Mouse (Mus musculus) thymus, adult 2 months (tissue): ENCODE results near the gene Foxf1. TPM values are rescaled to one million over a fixed set of nuclear protein-coding genes. Genes with fewer than 3 reads are reported as not detected.
A peak's percentile ranks its signal among the peaks of the same experiment; 100 is the strongest.

Experiments used
- DNase-seq: peaks from one replicate; pipeline ENCODE4 v3.0.0; 2021
- H3K27ac ChIP-seq: fragments of 200-500 bp; 2 replicates; pipeline ENCODE4 v1.5.1; 2012; ENCODE audit warnings: low read length, control low read depth; ENCODE audit not compliant: control insufficient read depth, insufficient read depth
- H3K27me3 ChIP-seq: fragments of 200-500 bp; 2 replicates; pipeline ENCODE4 v1.6.1; 2012; ENCODE audit warnings: mild to moderate bottlenecking, low read length, moderate library complexity, mixed read lengths; ENCODE audit not compliant: control insufficient read depth, insufficient read depth
- H3K36me3 ChIP-seq: fragments of 200-500 bp; 2 replicates; pipeline ENCODE4 v1.6.1; 2012; ENCODE audit warnings: mild to moderate bottlenecking, low read length, moderate library complexity; ENCODE audit not compliant: control insufficient read depth, insufficient read depth
- H3K4me1 ChIP-seq: fragments of 200-500 bp; replicated peaks from 2 replicates; pipeline ENCODE4 v1.6.1; 2012; ENCODE audit warnings: low read length; ENCODE audit not compliant: control insufficient read depth, insufficient read depth
- H3K4me3 ChIP-seq: fragments of 200-500 bp; 2 replicates; pipeline ENCODE4 v1.5.1; 2012; ENCODE audit warnings: mild to moderate bottlenecking, low read length, control low read depth, moderate library complexity; ENCODE audit not compliant: control insufficient read depth, insufficient read depth
- CTCF ChIP-seq: fragments of 200-500 bp; IDR thresholded peaks from 2 replicates; pipeline ENCODE4 v1.5.1; 2012; ENCODE audit warnings: mild to moderate bottlenecking, control low read depth, low read length, moderate library complexity, borderline replicate concordance; ENCODE audit not compliant: control insufficient read depth, poor library complexity, insufficient read depth; ENCODE audit errors: extremely low read depth
- POLR2A ChIP-seq: fragments of 200-500 bp; IDR thresholded peaks from 2 replicates; pipeline ENCODE4 v1.6.1; 2012; ENCODE audit warnings: mild to moderate bottlenecking, low read length, control low read depth, moderate library complexity; ENCODE audit not compliant: control insufficient read depth, poor library complexity, insufficient read depth; ENCODE audit errors: extremely low read depth
- WGBS: fragments of 180-500 bp; shearing (Covaris S2); methylation state at CpG from one replicate; pipeline ENCODE4 v1.1.7; 2018; 5-methylcytosine and 5-hydroxymethylcytosine counted together
- polyA plus RNA-seq: library from polyadenylated mRNA; depleted of rRNA; stranded (reverse); fragments of >200 nt; gene quantifications from 2 replicates; pipeline ENCODE4 v1.2.3, GENCODE M21; 2012

Gene Foxf1
- polyA plus RNA-seq, 1 experiment: 0.94 TPM

DNA sequence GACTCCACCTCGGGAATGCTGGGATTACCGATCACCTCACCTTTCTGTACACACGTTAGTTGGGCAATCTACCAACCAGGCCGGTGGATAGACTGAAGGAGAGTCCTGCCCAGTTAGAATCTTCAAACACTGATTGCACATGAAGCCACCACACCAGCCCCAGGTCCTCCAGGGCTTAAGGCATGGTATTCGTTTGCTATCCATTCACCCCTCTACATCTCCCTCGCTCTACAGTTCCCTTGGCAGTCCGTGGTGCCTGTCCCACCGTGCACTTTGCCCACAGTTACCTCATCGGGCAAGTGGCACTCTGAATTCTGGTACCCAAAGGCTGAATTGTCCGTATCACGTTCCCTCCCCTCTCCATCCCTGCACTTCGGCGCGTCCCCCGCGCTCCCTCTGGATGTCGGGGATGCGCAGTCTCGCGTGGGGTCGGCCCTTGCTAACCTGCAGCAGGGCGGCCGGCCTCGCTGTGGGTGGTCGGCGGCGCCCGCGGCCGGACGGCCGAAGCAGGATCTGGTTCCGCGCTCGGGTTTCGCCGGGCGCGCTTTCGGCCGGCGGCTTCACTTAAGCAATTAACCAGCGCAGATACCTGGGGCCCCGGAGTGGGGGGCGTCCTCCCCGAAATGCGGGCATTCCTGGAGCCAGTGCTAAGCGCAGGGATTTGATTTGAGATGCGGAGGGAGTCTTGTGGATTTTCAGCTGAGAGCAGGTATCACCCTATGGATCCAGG, 3.7 kb upstream of the Foxf1 start:
- peaks cover 6% of the 10 kb centered on the region for H3K4me1 ChIP-seq
- no peak for TF ChIP-seq CTCF
- no peak for TF ChIP-seq POLR2A
- 4% methylated on average over 49 of the region's 49 CpGs for WGBS
- no peak overlapping the region for H3K4me3 ChIP-seq
- no peak overlapping the region for H3K27ac ChIP-seq
- H3K36me3 ChIP-seq: no peaks in the 10 kb centered on the region
- peaks cover 38% of the 10 kb centered on the region; the same call in 1 of the 2 replicates for H3K27me3 ChIP-seq
- DNase-seq: no peak

DNA sequence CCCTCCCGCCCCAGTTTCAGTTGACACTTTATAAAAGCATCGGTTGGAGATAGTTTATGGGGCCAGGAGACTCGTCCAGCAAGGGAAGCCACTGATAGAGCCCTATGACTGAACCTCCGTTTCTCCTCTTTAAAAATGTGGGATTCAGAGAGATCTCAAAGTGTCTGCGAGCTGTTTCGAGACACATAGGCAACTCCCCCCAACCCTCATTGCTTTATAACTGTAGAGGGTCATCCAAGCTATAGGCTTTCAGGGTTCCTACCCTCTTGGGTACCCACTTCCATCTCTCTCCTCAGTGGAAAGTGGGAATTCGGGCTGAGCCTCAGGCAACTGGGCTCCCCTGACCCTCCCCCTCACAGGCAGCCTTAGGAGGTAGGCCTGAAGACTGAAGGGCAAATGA, 2.8 kb upstream of the Foxf1 start:
- TF ChIP-seq POLR2A (no peak), CTCF (no peak)
- no peak overlapping the region for H3K27ac ChIP-seq
- no peak for DNase-seq
- H3K4me1 ChIP-seq: peaks cover 6% of the 10 kb centered on the region
- 19% methylated on average over 7 of the region's 7 CpGs for WGBS
- no peaks in the 10 kb centered on the region for H3K36me3 ChIP-seq
- H3K4me3 ChIP-seq: no peak overlapping the region
- peaks cover 33% of the 10 kb centered on the region; the same call in 1 of the 2 replicates for H3K27me3 ChIP-seq

DNA sequence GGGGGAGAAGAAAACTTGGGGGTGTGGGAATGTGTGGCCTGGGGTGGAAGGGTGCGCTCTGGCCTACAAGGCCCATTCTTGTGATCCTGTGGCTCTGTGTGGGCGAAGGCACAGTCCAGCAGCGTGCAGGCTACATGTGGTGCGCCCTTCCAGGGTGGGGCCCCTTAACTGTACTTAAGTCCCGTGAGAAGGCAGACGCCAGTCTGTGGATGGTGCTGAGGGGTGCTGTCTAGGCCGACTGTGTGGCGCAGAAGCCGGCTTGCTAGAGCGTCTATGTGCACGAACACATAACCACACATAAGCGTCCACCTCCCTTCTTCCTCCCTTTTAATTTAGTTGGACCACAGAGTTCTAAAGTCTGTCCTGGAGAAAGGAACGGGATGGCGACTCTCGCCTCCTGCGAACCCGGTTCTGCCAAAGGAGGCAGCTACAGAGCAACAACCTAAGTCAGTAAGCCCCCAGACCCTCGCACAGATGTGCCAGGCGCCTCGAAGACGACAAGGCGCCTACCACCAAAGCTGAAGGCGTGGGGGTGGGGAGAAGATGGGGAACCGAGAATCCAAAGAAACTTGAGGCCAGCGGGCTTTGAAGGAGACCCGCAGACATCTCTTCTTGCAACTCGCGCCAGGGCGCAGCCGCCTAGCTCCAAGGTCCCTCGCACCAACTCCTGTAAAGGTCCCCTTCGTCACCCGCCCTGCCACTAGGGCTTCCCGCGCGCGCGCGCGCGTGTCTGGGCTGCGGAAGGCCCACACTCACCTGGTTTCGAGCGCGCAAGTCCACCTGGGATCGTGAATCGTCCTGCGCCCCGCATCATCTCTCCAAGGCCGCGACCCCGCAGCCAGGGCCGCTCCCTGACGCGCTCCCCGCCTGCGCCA, 1.7 kb upstream of the Foxf1 start:
- H3K4me1 ChIP-seq: peaks cover 6% of the 10 kb centered on the region
- peaks cover 31% of the 10 kb centered on the region for H3K27me3 ChIP-seq
- TF ChIP-seq POLR2A (no peak), CTCF (no peak)
- DNase-seq: no peak
- no peaks in the 10 kb centered on the region for H3K36me3 ChIP-seq
- no peak overlapping the region for H3K27ac ChIP-seq
- no peak overlapping the region for H3K4me3 ChIP-seq
- WGBS: 7% methylated on average over 57 of the region's 57 CpGs

DNA sequence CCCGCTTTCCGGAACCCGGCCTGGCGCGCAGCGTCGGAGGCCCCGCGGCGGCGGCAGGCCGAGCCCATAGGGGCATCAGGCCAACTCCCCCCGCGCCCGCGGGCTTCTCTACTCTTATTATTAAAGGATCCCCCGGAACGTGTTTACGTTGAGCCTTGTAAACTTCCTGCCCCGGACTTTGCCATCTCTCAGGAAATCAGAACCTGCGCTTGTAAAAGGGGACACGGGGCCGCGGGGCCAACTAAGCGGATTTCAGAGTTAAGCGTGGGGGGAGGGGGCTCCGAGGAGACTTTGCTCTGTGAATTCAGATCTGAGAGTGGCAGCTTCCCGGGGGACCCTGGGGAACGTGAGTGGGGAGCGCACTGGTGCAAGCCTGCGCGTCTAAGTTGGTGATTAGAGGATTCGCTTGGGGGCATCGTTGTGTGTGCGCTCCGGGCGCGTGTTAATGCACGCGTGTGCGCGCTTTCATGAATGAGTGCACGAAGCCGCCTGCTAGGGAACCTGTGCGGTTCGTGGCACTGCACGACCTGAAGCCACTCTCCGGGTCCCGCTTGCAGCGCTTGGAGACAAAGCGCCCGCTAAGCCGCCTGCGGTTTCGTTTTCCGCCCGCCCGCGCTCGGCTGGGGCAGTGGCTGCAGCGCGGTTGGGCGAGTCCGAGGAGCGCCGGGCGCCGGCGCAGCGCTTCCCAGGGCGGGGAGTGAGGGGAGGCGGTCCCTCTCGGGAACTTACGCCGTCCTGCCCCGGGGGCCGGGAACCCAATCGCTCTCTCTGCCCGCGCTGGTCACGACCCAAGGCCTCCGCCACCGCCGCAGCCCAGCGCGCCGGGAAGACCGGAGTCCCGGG, 872 bp upstream of the Foxf1 start:
- TF ChIP-seq CTCF: no peak
- TF ChIP-seq POLR2A: no peak
- Histone ChIP-seq H3K4me1 (peaks cover 6% of the 10 kb centered on the region), H3K4me3 (peak overlapping the region; percentile 12; the same call in 1 of the 2 replicates), H3K27ac (no peak overlapping the region), H3K27me3 (peaks cover 32% of the 10 kb centered on the region), H3K36me3 (no peaks in the 10 kb centered on the region)
- no peak for DNase-seq
- 1% methylated on average over 89 of the region's 89 CpGs for WGBS

DNA sequence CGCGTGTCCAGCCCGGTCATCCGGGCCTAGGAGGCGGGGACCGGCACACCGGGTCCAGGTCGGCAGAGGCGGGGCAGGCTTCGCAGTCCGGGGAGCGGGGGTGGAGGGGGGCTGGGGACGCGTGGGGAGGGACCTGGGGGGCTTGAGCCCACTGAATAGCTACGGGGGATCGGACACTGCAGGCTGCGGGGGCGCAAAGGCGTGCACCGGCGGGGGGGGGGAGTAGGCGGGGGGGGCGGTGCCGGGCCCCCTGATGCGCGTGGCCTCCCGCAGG, 313 bp upstream of the Foxf1 start:
- 4% methylated on average over 16 of the region's 27 CpGs for WGBS
- Histone ChIP-seq H3K27me3 (peaks cover 37% of the 10 kb centered on the region), H3K4me3 (peak overlapping the region; percentile 12; the same call in 1 of the 2 replicates), H3K4me1 (peaks cover 6% of the 10 kb centered on the region), H3K27ac (no peak overlapping the region), H3K36me3 (no peaks in the 10 kb centered on the region)
- DNase-seq: no peak
- TF ChIP-seq CTCF (no peak), POLR2A (no peak)

DNA sequence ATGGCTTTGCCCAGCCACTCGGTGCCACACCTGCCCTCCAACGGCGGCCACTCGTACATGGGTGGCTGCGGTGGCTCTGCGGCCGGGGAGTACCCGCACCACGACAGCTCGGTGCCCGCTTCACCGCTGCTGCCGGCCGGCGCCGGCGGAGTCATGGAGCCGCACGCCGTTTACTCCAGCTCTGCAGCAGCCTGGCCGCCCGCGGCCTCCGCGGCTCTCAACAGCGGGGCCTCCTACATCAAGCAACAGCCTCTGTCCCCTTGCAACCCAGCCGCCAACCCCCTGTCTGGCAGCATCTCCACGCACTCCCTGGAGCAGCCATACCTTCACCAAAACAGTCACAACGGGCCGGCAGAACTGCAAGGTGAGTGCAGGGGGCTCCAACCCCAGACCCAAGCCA, 825 bp downstream of the Foxf1 start:
- no peak for DNase-seq
- Histone ChIP-seq H3K4me3 (no peak overlapping the region), H3K27ac (no peak overlapping the region), H3K4me1 (peaks cover 6% of the 10 kb centered on the region), H3K27me3 (peaks cover 42% of the 10 kb centered on the region), H3K36me3 (no peaks in the 10 kb centered on the region)
- WGBS: 17% methylated on average over 30 of the region's 30 CpGs
- TF ChIP-seq POLR2A (no peak), CTCF (no peak)
